Mouse (Mus musculus): ENCODE results near the gene Mief1.

Gene Mief1

GRCm38 (mm10) chr15:80233733-80234509 lies at the start of gene Mief1:
Gene Mief1, plus strand, starts transcription at chr15:80234018.
- DNase-seq (ENCODE audit: low spot score in 2 of 2): peak; percentile 99

GRCm38 (mm10) chr15:80188927-80189326 lies 44.9 kb upstream of the Mief1 start:
- DNase-seq (ENCODE audit: low spot score in 2 of 2): no peak

- no peak for DNase-seq (ENCODE audit: low spot score in 2 of 2)
Measured at GRCm38 (mm10) chr15:80190075-80190474, 43.7 kb upstream of the Mief1 start.

GRCm38 (mm10) chr15:80191585-80192245 lies 42.1 kb upstream of the Mief1 start:
- no peak for DNase-seq (ENCODE audit: low spot score in 2 of 2)

- no peak for DNase-seq (ENCODE audit: low spot score in 2 of 2)
Measured at GRCm38 (mm10) chr15:80192246-80192585, 41.6 kb upstream of the Mief1 start.

- DNase-seq (ENCODE audit: low spot score in 2 of 2): no peak
Measured at GRCm38 (mm10) chr15:80192847-80193246, 41.0 kb upstream of the Mief1 start.

- no peak for DNase-seq (ENCODE audit: low spot score in 2 of 2)
Measured at GRCm38 (mm10) chr15:80199556-80199955, 34.3 kb upstream of the Mief1 start.

GRCm38 (mm10) chr15:80202111-80202775 lies 31.6 kb upstream of the Mief1 start:
- DNase-seq (ENCODE audit: low spot score in 2 of 2): no peak

GRCm38 (mm10) chr15:80203406-80203805 lies 30.4 kb upstream of the Mief1 start:
- peak in 1 of 2 experiments; percentile 19 for DNase-seq (ENCODE audit: low spot score in 2 of 2)

- DNase-seq (ENCODE audit: low spot score in 2 of 2): no peak
Measured at GRCm38 (mm10) chr15:80206057-80206565, 27.7 kb upstream of the Mief1 start.

- DNase-seq (ENCODE audit: low spot score in 2 of 2): no peak
Measured at GRCm38 (mm10) chr15:80208446-80208845, 25.4 kb upstream of the Mief1 start.

GRCm38 (mm10) chr15:80213688-80214087 lies 20.1 kb upstream of the Mief1 start:
- DNase-seq (ENCODE audit: low spot score in 2 of 2): no peak

- DNase-seq (ENCODE audit: low spot score in 2 of 2): peak in 1 of 2 experiments; percentile 22
Measured at GRCm38 (mm10) chr15:80215716-80216479, 17.9 kb upstream of the Mief1 start.

- no peak for DNase-seq (ENCODE audit: low spot score in 2 of 2)
Measured at GRCm38 (mm10) chr15:80216480-80216820, 17.4 kb upstream of the Mief1 start.

- DNase-seq (ENCODE audit: low spot score in 2 of 2): no peak
Measured at GRCm38 (mm10) chr15:80217476-80217875, 16.3 kb upstream of the Mief1 start.

GRCm38 (mm10) chr15:80219211-80219610 lies 14.6 kb upstream of the Mief1 start:
- DNase-seq (ENCODE audit: low spot score in 2 of 2): no peak

GRCm38 (mm10) chr15:80219705-80220657 lies 13.8 kb upstream of the Mief1 start:
- DNase-seq (ENCODE audit: low spot score in 2 of 2): no peak

GRCm38 (mm10) chr15:80221031-80221430 lies 12.8 kb upstream of the Mief1 start:
- no peak for DNase-seq (ENCODE audit: low spot score in 2 of 2)

- no peak for DNase-seq (ENCODE audit: low spot score in 2 of 2)
Measured at GRCm38 (mm10) chr15:80223751-80224150, 10.1 kb upstream of the Mief1 start.

- peak; percentile 66 to 80 for DNase-seq (ENCODE audit: low spot score in 2 of 2)
Measured at GRCm38 (mm10) chr15:80225208-80225607, 8.6 kb upstream of the Mief1 start.

- DNase-seq (ENCODE audit: low spot score in 2 of 2): peak; percentile 40 to 73
Measured at GRCm38 (mm10) chr15:80225796-80226195, 8.0 kb upstream of the Mief1 start.
